Mouse (Mus musculus) neutrophil, adult 83 days (primary cell): ENCODE measurements around the gene Cnih3. TPM values are rescaled to one million over a fixed set of nuclear protein-coding genes. Genes with fewer than 3 reads are reported as not detected.

Source experiments
- total RNA-seq, 2 experiments: library from RNA; stranded (reverse); gene quantifications; one replicate each; pipeline ENCODE4 v1.2.4; 2023

Cnih3 gene
- total RNA-seq = not detected

DNA sequence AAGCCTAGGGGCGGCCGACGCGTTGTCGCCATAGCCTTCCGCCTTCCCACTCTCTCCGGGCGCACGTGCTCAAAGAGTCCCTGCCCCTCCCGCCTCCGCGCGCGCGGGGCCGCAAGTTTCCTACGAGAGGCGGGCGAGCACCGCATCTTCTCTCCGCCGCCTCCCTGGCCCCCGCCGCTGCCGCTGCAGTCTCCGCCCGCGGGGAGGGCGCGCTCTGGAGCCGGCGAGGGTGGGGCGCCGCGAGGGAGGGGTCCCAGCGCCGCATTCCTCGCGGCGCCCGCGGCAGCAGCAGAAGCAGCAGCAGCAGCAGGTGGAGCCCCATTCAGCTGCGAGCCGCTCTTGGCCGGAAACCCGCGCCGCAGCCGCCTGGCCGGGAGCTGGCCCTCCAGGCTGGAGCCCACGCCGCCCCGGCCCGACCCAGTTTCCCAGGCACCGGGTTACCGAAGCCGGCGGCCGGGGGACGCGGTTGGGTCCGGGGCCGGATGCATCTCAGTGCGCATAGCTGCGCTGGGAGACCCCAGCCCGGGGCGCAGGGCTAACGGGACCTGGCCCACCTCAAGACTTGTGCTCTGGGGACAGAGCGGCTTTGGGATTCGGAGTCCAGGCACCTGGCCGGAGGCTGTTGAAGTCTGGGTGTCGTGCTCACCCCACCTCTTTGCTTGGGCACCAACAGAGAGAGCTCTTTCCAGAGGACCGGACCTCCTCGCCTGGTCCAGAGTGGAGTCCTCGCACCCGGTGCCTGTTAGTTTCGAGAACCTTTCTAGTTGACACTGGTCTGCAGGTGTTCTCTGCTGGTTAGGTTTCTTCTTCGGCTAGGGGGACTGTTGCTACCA lies at the start of gene Cnih3:
Gene Cnih3, plus strand, starts transcription at position 262 of the 833 bp plus-strand sequence.

Other genes with a start within 250 kb of the Cnih3 start
- gene Nvl, start 208.4 kb upstream of the Cnih3 start, total RNA-seq = 10 to 100 TPM; 10.1 TPM
- gene Cnih4, start 207.9 kb upstream of the Cnih3 start, total RNA-seq = 10 to 100 TPM; 33.1 to 34.5 TPM
- 100 to 1,000 TPM; 185 to 211 TPM for gene Wdr26, start 140.6 kb upstream of the Cnih3 start, total RNA-seq
- not detected for gene Ccdc121, start 158.8 kb downstream of the Cnih3 start, total RNA-seq
- gene Dnah14, start 223.9 kb downstream of the Cnih3 start, total RNA-seq = not detected